Mouse (Mus musculus): Measurements from ENCODE around the gene Lamp1.

The Lamp1 gene

DNA sequence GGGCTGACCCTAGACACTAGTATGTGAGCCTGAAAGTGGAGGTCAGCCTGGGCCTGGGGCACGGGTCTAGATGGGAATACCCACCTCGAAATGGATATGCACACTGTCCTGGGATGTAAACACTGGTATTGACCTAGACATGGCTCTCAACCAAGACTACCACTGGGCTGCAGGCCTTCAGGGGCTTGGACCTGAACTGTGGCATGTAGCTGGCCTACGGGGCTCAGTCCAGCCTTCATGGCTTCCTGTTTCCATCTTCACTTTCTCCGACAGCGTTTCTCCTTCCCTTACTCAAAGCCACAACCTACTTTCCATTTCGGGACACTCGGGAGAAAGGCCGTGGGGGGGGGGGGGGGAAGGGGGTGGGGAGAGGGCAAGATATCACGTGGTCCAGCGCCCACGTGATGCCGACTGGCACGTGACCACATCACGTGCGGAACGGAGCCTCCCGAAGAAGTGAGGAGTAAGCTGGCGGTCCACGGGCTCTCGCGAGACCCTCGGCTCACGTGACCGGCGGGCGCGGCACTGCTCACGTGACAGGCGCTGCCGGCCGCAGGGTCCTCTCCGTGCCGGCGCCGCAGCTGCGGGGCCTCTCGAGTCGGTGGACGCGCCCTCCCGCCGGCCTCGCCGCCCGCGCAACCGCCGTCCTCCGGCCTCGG lies at the start of gene Lamp1:
TSS of gene Lamp1 (plus strand) at position 444 of the 659 bp plus-strand sequence.
- DNase-seq (ENCODE audit: low spot score in 2 of 2), result peak; percentile 98 to 99

DNA sequence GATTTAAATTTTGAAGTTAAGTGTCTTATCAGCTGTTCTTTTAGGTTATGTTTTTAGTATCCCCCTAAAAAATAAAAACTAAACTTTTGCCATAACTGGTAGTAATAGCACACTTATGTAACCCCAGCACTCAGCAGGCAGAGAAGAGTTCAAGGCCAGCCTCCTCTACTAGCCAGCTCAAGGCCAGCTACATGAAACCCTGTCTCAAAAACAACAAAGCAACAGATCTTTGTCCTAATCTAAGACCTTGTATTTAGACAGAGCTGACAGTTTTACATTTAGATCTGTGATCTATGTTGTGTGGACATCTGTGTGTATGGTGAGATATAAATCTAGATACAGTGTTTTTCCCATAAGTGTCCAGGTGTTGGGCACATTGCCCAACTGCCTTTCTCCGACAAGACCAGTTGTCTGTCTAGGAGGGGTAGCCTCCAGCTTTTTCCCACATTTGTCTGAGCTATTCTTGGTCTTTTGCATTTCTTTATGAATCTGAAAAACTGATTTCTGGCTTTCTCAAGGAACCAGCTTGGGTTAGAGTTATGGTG lies 49.5 kb upstream of the Lamp1 start:
- no peak for DNase-seq (ENCODE audit: low spot score in 2 of 2)

DNA sequence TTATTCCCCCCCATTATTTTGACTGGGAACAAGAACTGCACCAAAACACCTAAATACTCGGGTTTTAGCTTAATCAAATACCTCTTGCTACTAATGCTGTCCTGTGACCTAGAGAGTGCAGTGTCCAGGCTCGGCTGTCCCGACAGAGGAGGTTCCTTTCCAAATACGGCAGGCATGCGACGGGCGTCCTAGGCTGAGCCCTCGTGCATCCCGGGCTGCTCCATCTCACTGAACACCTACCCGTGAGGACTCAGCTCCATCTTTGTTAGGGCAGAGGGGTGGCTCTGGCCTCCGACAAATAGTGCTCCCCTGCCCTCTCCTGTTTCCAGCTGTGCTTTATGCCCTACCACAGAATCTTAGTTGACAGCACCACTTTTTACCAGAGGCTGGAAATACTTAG lies 47.0 kb upstream of the Lamp1 start:
- DNase-seq (ENCODE audit: low spot score in 2 of 2), result no peak

DNA sequence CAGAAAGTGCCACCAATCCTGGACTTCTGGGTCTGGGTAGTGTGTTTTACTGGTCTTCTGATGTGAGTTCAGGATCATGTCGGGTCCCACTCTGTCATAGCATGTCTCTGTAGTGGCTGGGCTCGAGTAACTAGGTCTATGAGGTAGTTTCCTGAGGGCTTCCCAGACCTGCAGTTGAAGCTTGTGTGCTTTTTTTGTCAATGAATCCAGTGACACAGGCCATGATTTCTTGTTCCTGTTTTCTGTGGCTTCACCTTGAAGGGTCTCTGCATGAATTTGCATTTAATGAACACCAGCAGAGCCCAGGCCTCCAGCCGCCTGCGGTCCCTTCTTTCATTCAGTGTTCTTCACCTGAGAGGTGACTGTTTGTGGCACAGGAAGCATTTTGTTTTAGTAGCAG lies 45.7 kb upstream of the Lamp1 start:
- no peak for DNase-seq (ENCODE audit: low spot score in 2 of 2)

DNA sequence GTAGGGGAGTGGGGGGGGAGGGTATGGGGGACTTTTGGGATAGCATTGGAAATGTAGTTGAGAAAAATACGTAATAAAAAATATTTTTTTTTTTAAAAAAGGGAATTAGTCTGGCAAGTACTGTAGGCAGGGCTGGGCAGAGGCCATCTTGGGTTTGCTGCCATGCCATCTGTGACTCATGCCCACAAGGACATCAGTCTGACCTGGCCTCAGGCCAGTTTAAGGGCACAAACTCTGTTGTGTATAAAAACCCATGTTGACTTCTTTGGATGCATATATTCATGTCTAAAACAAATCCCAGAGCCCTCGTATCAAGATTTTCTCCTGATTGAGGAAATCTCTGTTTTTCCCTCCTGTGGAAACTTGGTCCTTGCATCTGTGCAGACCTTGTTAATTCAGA lies 41.9 kb upstream of the Lamp1 start:
- no peak for DNase-seq (ENCODE audit: low spot score in 2 of 2)

- DNase-seq (ENCODE audit: low spot score in 2 of 2), result no peak
These were observed 40.4 kb upstream of the Lamp1 start for GRCm38 (mm10) chr8:13118516-13118915.

DNA sequence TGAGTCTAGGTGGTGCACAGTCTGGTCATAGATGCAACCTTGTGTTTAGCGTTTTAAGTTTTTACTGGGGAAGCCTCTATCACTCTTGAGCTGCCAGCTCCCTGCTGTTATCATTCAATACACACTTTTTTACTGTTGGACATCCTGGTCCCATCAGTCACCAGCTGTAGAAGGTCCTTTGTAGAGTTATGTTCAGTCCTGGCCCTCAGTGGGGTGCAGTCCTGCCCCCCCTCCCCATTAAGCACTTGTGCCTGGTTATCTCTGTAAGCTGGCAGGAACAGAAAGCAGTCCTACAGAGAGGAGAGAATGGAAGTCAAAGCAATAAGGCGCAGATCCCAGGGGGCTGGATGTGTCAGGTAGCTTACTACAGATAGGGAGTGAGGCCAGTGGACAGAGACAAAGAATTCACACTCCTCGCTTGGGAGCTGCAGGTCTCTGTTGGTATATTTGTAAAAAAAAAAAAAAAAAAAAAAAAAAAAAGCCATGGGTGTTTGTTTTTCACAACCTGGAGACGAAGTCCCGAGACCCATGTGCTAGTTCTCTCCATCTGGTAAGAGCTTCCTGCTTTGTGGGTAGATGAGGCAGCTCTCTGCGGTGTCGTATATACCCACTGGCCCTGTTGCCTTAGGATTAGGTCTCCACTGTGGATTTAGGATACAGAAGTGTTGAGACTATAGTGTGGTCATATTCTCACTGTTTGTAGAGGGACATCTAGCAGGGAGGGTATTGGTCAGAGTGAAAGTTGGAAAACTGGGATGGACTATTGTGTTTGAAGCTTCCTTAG lies 37.9 kb upstream of the Lamp1 start:
- DNase-seq (ENCODE audit: low spot score in 2 of 2), result no peak

DNA sequence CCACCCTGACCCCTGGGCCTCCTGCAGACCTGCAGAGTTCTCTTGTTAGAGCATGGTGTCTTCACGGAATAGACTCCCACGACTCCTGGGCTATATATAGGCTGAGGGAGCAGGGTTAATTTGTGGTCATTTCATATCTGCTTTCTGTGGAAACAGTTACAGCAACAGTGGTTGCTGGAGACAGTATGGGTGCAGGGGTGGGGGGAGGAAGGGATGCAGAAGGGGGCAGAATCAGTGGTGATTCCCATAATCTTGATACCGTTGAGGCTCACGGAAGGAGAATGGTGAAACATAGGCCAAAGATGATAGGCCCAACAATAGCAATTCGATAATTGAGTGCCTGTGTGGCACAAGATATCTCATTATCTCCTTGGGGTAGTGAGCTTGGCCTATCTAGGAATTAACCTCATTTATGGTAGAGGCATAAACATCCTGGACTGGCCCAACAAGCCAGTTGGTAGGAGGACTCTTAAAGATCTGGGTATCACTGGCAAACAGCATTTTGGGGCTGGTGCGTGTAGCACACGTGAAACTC lies 36.0 kb upstream of the Lamp1 start:
- DNase-seq (ENCODE audit: low spot score in 2 of 2), result no peak

- DNase-seq (ENCODE audit: low spot score in 2 of 2), result no peak
These were observed 34.1 kb upstream of the Lamp1 start for GRCm38 (mm10) chr8:13124897-13125296.

DNA sequence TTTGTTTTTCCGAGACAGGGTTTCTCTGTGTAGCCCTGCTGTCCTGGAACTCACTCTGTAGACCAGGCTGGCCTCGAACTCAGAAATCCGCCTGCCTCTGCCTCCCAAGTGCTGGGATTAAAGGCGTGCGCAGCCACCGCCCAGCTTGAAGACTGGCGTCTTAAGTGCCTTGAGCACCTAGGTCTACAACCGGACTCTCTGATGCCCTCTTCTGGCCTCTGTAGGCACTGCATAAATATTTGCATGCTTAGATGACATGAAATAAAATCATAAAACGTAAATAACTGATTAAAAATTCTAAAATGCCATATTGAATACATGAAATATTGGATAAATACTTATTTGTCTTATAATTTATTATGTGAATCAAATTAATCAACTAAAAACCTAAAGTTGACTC lies 26.7 kb upstream of the Lamp1 start:
- peak; percentile 25 to 36 for DNase-seq (ENCODE audit: low spot score in 2 of 2)

DNA sequence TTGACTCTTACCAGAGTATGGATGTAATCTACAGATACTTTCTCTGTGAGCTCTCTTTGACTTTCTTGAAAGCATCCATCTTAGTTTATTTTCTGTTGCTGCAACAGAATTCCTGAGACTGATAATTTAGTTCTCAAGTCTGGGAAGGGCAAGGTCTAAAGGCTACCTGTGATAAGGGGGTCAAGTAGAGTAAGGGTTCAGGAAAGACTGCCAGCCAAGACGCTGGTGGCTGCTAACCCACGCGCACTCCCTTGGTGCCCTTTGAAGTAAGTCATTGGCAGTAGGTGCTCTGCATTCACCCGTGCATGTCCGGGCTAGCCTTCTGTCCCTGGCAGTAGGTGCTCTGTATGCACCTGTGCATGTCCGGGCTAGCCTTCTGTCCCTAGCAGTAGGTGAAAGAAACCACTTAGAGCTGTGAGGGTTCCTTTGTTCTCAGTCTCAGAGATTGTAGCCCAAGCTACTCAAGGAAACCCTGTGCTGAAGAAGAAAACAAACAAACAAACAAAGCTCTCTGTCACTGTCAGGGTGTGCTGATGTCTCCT lies 19.2 kb upstream of the Lamp1 start:
- no peak for DNase-seq (ENCODE audit: low spot score in 2 of 2)

GRCm38 (mm10) chr8:13141681-13142080 lies 17.3 kb upstream of the Lamp1 start:
- DNase-seq (ENCODE audit: low spot score in 2 of 2), result no peak

- DNase-seq (ENCODE audit: low spot score in 2 of 2), result peak in 1 of 2 experiments; percentile 32
These were observed 10.5 kb upstream of the Lamp1 start for GRCm38 (mm10) chr8:13148476-13148875.

DNA sequence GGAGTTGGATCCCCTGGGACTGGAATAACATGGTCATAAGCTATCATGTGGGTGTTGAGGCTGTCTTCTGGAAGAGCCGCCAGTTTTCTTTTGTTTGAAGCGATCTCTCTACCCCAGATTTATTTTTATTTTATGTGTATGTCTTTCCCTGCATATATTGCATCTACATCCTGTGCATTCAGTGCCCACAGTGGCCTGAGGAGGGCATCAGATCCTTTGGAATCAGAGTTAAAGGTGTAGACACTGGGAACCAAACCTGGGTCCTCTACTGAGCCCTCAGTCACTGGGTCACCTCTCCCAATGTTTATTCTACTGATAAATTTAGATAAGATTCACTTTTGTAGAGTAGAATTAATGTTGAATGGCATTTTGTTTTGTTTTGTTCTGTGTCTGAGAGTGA lies 9.7 kb upstream of the Lamp1 start:
- DNase-seq (ENCODE audit: low spot score in 2 of 2), result no peak

DNA sequence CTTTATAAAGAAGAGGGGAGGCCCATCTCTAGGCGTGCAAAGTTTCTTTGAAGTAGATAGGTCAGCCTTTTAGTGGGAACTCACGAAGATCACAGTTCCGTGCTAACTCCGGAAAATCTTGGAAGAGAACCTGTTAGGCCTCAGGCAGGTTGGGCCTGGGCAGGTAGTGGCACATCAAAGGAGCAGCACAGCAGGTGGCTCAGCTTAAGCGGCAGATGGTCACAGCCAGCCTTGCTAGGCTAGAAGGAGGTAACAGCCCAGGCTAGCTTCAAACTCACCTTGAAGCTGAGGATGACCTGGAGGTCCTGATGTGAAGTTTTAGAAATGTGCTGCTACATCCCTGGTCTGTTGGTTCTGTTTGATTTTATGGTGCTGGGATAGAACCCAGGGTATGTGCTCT lies 9.1 kb upstream of the Lamp1 start:
- no peak for DNase-seq (ENCODE audit: low spot score in 2 of 2)

GRCm38 (mm10) chr8:13150929-13151328 lies 8.0 kb upstream of the Lamp1 start:
- no peak for DNase-seq (ENCODE audit: low spot score in 2 of 2)

DNA sequence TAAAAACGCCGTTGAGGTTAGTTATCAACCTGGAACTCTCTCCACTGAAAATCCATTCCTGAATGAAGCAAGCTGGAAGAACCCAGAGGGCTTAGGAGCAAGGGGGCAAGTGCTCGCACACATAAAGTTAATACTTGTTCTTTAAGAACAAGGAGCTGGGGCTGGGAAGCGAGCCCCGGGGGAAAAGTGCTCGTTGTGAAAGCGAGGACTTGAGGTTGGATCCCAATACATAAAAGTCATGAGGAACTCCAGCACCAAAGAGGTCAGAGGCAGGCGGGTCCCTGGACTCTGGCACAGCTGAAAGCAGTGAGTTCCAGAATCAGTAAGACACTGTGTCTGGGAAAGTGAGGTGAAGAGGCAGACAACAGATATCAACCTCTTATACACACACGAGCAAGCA lies 4.9 kb upstream of the Lamp1 start:
- peak in 1 of 2 experiments; percentile 56 for DNase-seq (ENCODE audit: low spot score in 2 of 2)

DNA sequence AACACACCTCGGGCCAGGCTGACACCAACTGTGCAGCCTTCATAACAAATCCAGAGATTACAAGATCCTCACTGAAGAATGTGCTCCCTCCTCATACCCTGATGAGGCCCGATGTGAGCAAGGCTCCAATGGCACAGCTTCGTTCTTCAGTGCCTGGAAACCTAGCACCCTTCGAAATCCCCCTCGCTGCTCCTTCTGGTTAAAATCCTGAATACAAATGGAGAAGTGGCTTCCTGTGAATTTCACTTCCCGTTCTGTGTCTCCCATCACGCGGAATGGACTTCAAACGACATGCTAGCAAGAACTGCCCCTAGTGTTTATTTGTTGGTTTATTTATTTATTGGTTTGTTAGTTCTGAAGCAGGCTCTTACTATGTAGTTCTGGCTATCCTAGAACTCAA lies 3.6 kb upstream of the Lamp1 start:
- DNase-seq (ENCODE audit: low spot score in 2 of 2), result no peak

- no peak for DNase-seq (ENCODE audit: low spot score in 2 of 2)
These were observed 2.4 kb upstream of the Lamp1 start for GRCm38 (mm10) chr8:13156327-13157097.

GRCm38 (mm10) chr8:13159377-13159881 lies 468 bp downstream of the Lamp1 start:
- peak; percentile 11 to 13 for DNase-seq (ENCODE audit: low spot score in 2 of 2)

DNA sequence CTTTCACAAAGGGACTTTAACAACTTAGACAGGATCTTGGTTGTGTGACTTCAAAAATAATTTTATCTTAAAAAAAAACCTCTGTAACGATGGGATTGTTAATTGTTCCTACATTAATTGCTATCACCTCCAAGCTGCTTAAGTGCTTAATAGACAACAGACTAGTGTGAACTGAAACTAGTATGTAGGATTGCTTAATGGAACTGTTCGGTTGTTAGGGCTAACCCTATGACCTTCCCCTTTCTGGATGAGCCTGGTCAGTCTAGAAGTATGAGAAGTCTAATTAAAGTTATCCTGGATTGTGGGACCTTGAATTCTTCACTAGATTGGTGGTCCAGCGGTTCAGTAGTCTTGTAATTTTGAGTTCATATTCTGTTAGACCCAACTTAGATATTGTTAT lies 1.7 kb downstream of the Lamp1 start:
- DNase-seq (ENCODE audit: low spot score in 2 of 2), result no peak

DNA sequence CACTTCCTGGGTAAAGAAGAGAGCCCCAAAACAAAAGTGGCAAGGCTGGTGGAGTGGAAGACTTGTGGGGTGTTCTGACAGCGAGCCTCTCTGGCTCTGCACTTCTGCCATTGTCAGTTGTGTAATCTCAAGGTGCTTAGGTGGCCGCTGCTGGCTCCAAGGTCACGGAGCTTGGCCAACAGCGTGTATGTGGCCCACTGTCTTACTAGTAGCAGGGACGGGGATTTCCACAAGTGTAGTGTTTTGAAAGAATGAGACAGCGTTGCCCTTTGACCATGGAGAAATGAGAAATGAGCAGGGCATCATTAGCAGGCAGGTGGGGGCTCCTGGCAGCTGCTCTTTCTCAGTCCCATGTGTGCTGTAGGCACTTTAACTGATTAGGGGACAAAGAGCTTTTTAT lies 3.1 kb downstream of the Lamp1 start:
- no peak for DNase-seq (ENCODE audit: low spot score in 2 of 2)
